Mouse (Mus musculus): ENCODE data around the gene Smco2. TPM values are rescaled to one million over a fixed set of nuclear protein-coding genes. Genes with fewer than 3 reads are reported as not detected.

The Smco2 gene
- not detected for polyA plus RNA-seq (2014; fragmentation: Illumina TruSeq; extraction: RNeasy Lipid Tissue Mini Kit (QIAGEN cat#74804); ENCODE audit: low read depth, low replicate concordance)

DNA sequence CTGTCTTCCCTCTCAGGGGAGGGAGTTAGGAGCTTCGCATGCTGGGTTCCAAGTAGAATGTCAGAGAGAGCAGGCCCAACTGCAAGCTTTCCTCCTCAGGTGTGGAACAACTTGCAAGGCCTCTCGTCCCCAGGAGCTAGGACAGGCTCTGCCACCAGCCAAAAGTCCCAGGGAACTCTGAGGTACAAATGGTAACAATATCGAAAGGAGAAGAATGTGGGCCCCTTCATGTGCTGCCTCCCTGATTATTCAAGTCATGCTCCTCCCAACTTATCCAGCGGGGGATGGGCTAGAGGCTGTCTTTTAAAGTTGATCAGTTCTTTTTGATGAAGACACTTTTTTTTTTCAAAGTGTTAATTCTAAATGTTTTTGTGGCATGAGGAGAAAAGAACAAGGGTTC is at the start of gene Smco2:
TSS of gene Smco2 (plus strand) at position 55 of the 400 bp plus-strand sequence.

DNA sequence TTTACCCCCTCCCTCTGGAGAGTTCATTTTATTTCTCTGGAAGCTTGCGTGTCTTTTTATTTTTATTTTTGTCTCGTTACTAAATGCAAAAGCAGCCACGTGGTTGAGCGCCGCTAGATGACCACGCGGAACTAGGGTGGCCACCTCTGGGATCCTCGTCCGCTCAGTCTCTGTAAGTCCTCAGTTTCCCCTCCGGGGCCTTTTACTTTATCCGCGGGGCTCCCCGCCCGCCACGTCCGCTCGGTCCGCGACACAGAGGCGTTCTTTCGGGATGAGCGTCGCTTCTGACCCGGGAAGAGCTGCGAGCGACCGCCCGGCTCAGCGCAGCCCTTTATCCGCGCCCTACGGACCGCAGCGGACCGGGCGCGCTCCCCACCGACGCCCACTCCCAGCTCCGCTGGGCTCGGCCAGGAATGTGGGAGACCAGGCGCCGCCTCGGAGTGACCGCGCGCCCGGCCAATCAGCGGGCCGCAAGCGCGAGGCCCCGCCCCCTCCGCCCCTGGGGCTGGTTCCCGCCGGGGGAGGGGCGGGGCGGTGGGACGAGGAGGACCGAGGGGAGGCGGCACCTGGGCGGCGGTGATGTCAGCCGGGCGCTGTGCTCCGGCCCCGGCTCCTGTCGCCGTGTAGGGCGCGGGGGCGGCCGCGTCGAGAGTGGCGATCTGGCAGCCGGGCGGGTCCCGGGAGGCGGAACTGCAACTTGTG is 38.2 kb downstream of the Smco2 start, which contains the start of gene Ppfibp1:
TSS of gene Ppfibp1 (plus strand) at position 530 of the 702 bp plus-strand sequence.

Other genes with a start within 250 kb of the Smco2 start
- 262 TPM for gene Med21, start 207.6 kb upstream of the Smco2 start, polyA plus RNA-seq (2014; fragmentation: Illumina TruSeq; extraction: RNeasy Lipid Tissue Mini Kit (QIAGEN cat#74804); ENCODE audit: low read depth, low replicate concordance)
- gene Tm7sf3, start 207.3 kb upstream of the Smco2 start, polyA plus RNA-seq (2014; fragmentation: Illumina TruSeq; extraction: RNeasy Lipid Tissue Mini Kit (QIAGEN cat#74804); ENCODE audit: low read depth, low replicate concordance) = 56.0 TPM
- gene Stk38l, start 125.1 kb upstream of the Smco2 start, polyA plus RNA-seq (2014; fragmentation: Illumina TruSeq; extraction: RNeasy Lipid Tissue Mini Kit (QIAGEN cat#74804); ENCODE audit: low read depth, low replicate concordance) = 22.9 TPM
- gene Arntl2, start 54.0 kb upstream of the Smco2 start, polyA plus RNA-seq (2014; fragmentation: Illumina TruSeq; extraction: RNeasy Lipid Tissue Mini Kit (QIAGEN cat#74804); ENCODE audit: low read depth, low replicate concordance) = 1.1 TPM
- 78.0 TPM for gene Ppfibp1, start 38.4 kb downstream of the Smco2 start, polyA plus RNA-seq (2014; fragmentation: Illumina TruSeq; extraction: RNeasy Lipid Tissue Mini Kit (QIAGEN cat#74804); ENCODE audit: low read depth, low replicate concordance)
- not detected for gene 1700034J05Rik, start 104.3 kb downstream of the Smco2 start, polyA plus RNA-seq (2014; fragmentation: Illumina TruSeq; extraction: RNeasy Lipid Tissue Mini Kit (QIAGEN cat#74804); ENCODE audit: low read depth, low replicate concordance)
- 1.5 TPM for gene Rep15, start 182.5 kb downstream of the Smco2 start, polyA plus RNA-seq (2014; fragmentation: Illumina TruSeq; extraction: RNeasy Lipid Tissue Mini Kit (QIAGEN cat#74804); ENCODE audit: low read depth, low replicate concordance)
- gene Mrps35, start 192.7 kb downstream of the Smco2 start, polyA plus RNA-seq (2014; fragmentation: Illumina TruSeq; extraction: RNeasy Lipid Tissue Mini Kit (QIAGEN cat#74804); ENCODE audit: low read depth, low replicate concordance) = 38.2 TPM
- 4.9 TPM for gene Mansc4, start 236.9 kb downstream of the Smco2 start, polyA plus RNA-seq (2014; fragmentation: Illumina TruSeq; extraction: RNeasy Lipid Tissue Mini Kit (QIAGEN cat#74804); ENCODE audit: low read depth, low replicate concordance)
- 22.6 TPM for gene Klhl42, start 241.3 kb downstream of the Smco2 start, polyA plus RNA-seq (2014; fragmentation: Illumina TruSeq; extraction: RNeasy Lipid Tissue Mini Kit (QIAGEN cat#74804); ENCODE audit: low read depth, low replicate concordance)

Measured in kidney, adult 10 weeks (tissue).